Mouse (Mus musculus) megakaryocyte, embryonic 14.5 days (primary cell): Measurements from ENCODE around the gene Med28.

Source experiments
- FLI1 ChIP-seq: IDR thresholded peaks from 2 replicates; pipeline ENCODE4 v1.6.1; 2012; ENCODE audit warnings: low read length, inconsistent platforms, mixed read lengths
- GATA1 ChIP-seq: IDR thresholded peaks from 3 replicates; pipeline ENCODE4 v1.6.1; 2012; ENCODE audit warnings: mixed read lengths, low read length, inconsistent platforms, borderline replicate concordance

DNA sequence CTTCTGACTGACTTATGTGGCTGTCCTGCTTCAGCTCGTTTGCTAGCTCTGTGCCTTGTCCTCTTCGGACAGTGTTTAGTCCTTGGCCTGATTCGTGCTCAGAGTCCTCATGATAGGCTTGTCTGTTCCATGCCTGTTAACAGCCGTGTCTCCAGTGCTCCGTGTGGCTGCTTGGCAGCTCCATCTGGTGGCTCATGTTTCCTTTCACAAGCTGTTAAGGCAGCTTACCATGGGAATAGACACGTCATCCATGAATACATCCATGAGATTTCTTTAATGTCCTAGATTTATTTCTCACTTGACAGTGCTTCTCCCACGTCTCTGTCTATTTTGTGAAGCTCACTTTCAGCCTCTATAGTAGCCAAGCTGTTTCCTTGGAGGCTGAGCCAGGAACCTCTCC is 10.0 kb upstream of the Med28 start:
- TF ChIP-seq GATA1 (no peak), FLI1 (no peak)
